Mouse (Mus musculus) E14TG2a.4 (cell line): ENCODE results near the gene Zfyve26.
A peak's percentile ranks its signal among the peaks of the same experiment; 100 is the strongest.

Experiments used
- H3K27me3 ChIP-seq: 2 replicates; pipeline ENCODE4 v1.6.1; 2014; ENCODE audit warnings: low read length, control low read depth; ENCODE audit not compliant: insufficient read depth
- H3K36me3 ChIP-seq: 2 replicates; pipeline ENCODE4 v1.6.1; 2014; ENCODE audit warnings: low read length, control low read depth; ENCODE audit not compliant: insufficient read depth
- H3K4me1 ChIP-seq: replicated peaks from 2 replicates; pipeline ENCODE4 v1.6.1; 2014; ENCODE audit warnings: low read depth, low read length, control low read depth
- H3K4me3 ChIP-seq: replicated peaks from 2 replicates; pipeline ENCODE4 v1.5.1; 2014; ENCODE audit warnings: mild to moderate bottlenecking, low read length
- H3K9me3 ChIP-seq: 2 replicates; pipeline ENCODE4 v1.6.1; 2014; ENCODE audit warnings: low read length, control low read depth
- CTCF ChIP-seq: conservative IDR thresholded peaks from 2 replicates; pipeline ENCODE4 v1.5.1; 2014; ENCODE audit warnings: low read length
- NANOG ChIP-seq: IDR thresholded peaks from 2 replicates; pipeline ENCODE4 v1.6.1; 2014; ENCODE audit warnings: borderline replicate concordance, low read length, mixed read lengths
- POU5F1 ChIP-seq: IDR thresholded peaks from 2 replicates; pipeline ENCODE4 v1.6.1; 2014; ENCODE audit warnings: low read length, borderline replicate concordance

Zfyve26 gene

GRCm38 (mm10) chr12:79292874-79293273 lies 3.2 kb downstream of the Zfyve26 start:
- TF ChIP-seq NANOG (no peak), POU5F1 (no peak), CTCF (no peak)
- Histone ChIP-seq H3K9me3 (no peaks in the 10 kb centered on the region), H3K4me3 (no peak overlapping the region), H3K27me3 (no peaks in the 10 kb centered on the region), H3K36me3 (peaks cover 52% of the 10 kb centered on the region), H3K4me1 (peaks cover 16% of the 10 kb centered on the region)

- TF ChIP-seq CTCF (no peak), NANOG (no peak), POU5F1 (no peak)
- H3K27me3 ChIP-seq: no peaks in the 10 kb centered on the region
- no peaks in the 10 kb centered on the region for H3K9me3 ChIP-seq
- H3K36me3 ChIP-seq: peaks cover 96% of the 10 kb centered on the region
- peaks cover 16% of the 10 kb centered on the region for H3K4me1 ChIP-seq
- H3K4me3 ChIP-seq: no peak overlapping the region
These were observed 13.5 kb downstream of the Zfyve26 start for GRCm38 (mm10) chr12:79282595-79282994.

GRCm38 (mm10) chr12:79279513-79280115 lies 16.5 kb downstream of the Zfyve26 start:
- TF ChIP-seq NANOG (no peak), CTCF (no peak), POU5F1 (no peak)
- Histone ChIP-seq H3K4me3 (peak overlapping the region; percentile 60), H3K9me3 (no peaks in the 10 kb centered on the region), H3K36me3 (peaks cover 96% of the 10 kb centered on the region), H3K27me3 (no peaks in the 10 kb centered on the region), H3K4me1 (peaks cover 23% of the 10 kb centered on the region)

- H3K27me3 ChIP-seq: no peaks in the 10 kb centered on the region
- H3K36me3 ChIP-seq: peaks cover 98% of the 10 kb centered on the region
- TF ChIP-seq NANOG (no peak), CTCF (no peak), POU5F1 (no peak)
- peaks cover 7% of the 10 kb centered on the region; the same call in 1 of the 2 replicates for H3K4me1 ChIP-seq
- H3K9me3 ChIP-seq: no peaks in the 10 kb centered on the region
- no peak overlapping the region for H3K4me3 ChIP-seq
These were observed 23.5 kb downstream of the Zfyve26 start for GRCm38 (mm10) chr12:79272604-79273003.

- H3K36me3 ChIP-seq: peaks cover 94% of the 10 kb centered on the region
- H3K4me3 ChIP-seq: no peak overlapping the region
- H3K4me1 ChIP-seq: no peaks in the 10 kb centered on the region
- no peaks in the 10 kb centered on the region for H3K27me3 ChIP-seq
- H3K9me3 ChIP-seq: no peaks in the 10 kb centered on the region
- TF ChIP-seq CTCF (peak; percentile 66), NANOG (no peak)
These were observed 35.1 kb downstream of the Zfyve26 start for GRCm38 (mm10) chr12:79261035-79261434.

GRCm38 (mm10) chr12:79260154-79260553 lies 36.0 kb downstream of the Zfyve26 start:
- Histone ChIP-seq H3K9me3 (no peaks in the 10 kb centered on the region), H3K4me3 (no peak overlapping the region), H3K4me1 (no peaks in the 10 kb centered on the region), H3K36me3 (peaks cover 92% of the 10 kb centered on the region), H3K27me3 (no peaks in the 10 kb centered on the region)
- TF ChIP-seq CTCF: no peak
- no peak for TF ChIP-seq POU5F1
- TF ChIP-seq NANOG: no peak

GRCm38 (mm10) chr12:79254975-79255374 lies 41.1 kb downstream of the Zfyve26 start:
- Histone ChIP-seq H3K4me3 (no peak overlapping the region), H3K9me3 (no peaks in the 10 kb centered on the region), H3K4me1 (no peaks in the 10 kb centered on the region), H3K27me3 (no peaks in the 10 kb centered on the region), H3K36me3 (peaks cover 93% of the 10 kb centered on the region)
- TF ChIP-seq CTCF: no peak
- no peak for TF ChIP-seq NANOG
- TF ChIP-seq POU5F1: no peak

GRCm38 (mm10) chr12:79253294-79254053 lies 42.6 kb downstream of the Zfyve26 start:
- Histone ChIP-seq H3K4me3 (no peak overlapping the region), H3K36me3 (peaks cover 97% of the 10 kb centered on the region), H3K4me1 (0 out of 2 replicates have a peak, but pooled peaks cover 5% of the 10 kb centered on the region), H3K27me3 (no peaks in the 10 kb centered on the region), H3K9me3 (no peaks in the 10 kb centered on the region)
- TF ChIP-seq NANOG (no peak), POU5F1 (no peak), CTCF (no peak)

GRCm38 (mm10) chr12:79248110-79248509 lies 48.0 kb downstream of the Zfyve26 start:
- no peaks in the 10 kb centered on the region for H3K9me3 ChIP-seq
- no peak overlapping the region for H3K4me3 ChIP-seq
- H3K27me3 ChIP-seq: no peaks in the 10 kb centered on the region
- H3K36me3 ChIP-seq: peaks cover 100% of the 10 kb centered on the region
- H3K4me1 ChIP-seq: 0 out of 2 replicates have a peak, but pooled peaks cover 10% of the 10 kb centered on the region
- no peak for TF ChIP-seq POU5F1
- no peak for TF ChIP-seq CTCF
- TF ChIP-seq NANOG: no peak
